Mouse (Mus musculus) ES-E14 (cell line): Measurements from ENCODE around the gene Cradd.

Experiments used
- MAFK ChIP-seq: IDR thresholded peaks from 2 replicates; pipeline ENCODE4 v1.6.1; 2014; ENCODE audit warnings: mild to moderate bottlenecking, low read depth, low read length, inconsistent platforms; ENCODE audit not compliant: insufficient read depth
- ZC3H11A ChIP-seq: IDR thresholded peaks from 2 replicates; pipeline ENCODE4 v1.6.1; 2012; ENCODE audit warnings: low read depth, mild to moderate bottlenecking, inconsistent platforms, low read length, borderline replicate concordance
- ZNF384 ChIP-seq: IDR thresholded peaks from 2 replicates; pipeline ENCODE4 v1.6.1; 2012; ENCODE audit warnings: low read depth, low read length, inconsistent platforms

DNA sequence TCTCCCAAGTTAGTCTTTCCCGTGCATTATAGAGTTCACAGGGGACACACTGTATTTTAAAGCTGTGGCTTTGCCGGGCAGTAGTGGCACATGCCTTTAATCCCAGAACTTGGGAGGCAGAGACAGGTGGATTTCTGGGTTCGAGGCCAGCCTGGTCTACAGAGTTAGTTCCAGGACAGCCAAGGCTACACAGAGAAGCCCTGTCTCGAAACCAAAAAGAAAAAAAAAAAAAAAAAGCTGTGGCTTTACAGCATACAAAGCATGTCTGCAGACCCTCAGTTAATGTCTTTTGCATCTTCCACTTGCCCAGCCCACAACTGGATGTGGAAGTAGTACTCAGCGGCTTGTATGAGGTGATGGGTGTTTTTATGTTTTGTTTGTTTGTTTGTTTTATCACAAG lies 13.7 kb upstream of the Cradd start:
- no peak for TF ChIP-seq MAFK
- TF ChIP-seq ZC3H11A: no peak
- no peak for TF ChIP-seq ZNF384
